Mouse (Mus musculus) heart, adult 2 months (tissue): Measurements from ENCODE around the gene Rxrg. TPM values are rescaled to one million over a fixed set of nuclear protein-coding genes. Genes with fewer than 3 reads are reported as not detected.

Experiments used
- DNase-seq, 2 experiments: peaks; one replicate each; pipeline ENCODE4 v3.0.0; 2021
- H3K27ac ChIP-seq: fragments of 200-600 bp; 2 replicates; pipeline ENCODE4 v1.8.1; 2022
- H3K27me3 ChIP-seq: fragments of 200-500 bp; 2 replicates; pipeline ENCODE4 v1.6.1; 2012; ENCODE audit warnings: mild to moderate bottlenecking, low read length, inconsistent platforms, mixed read lengths; ENCODE audit not compliant: control insufficient read depth, insufficient read depth
- H3K36me3 ChIP-seq: fragments of 200-500 bp; 2 replicates; pipeline ENCODE4 v1.6.1; 2012; ENCODE audit warnings: low read length, inconsistent platforms; ENCODE audit not compliant: control insufficient read depth, insufficient read depth
- H3K4me1 ChIP-seq: fragments of 200-500 bp; 2 replicates; pipeline ENCODE4 v1.6.1; 2011; ENCODE audit warnings: low read length; ENCODE audit not compliant: control insufficient read depth, insufficient read depth
- H3K4me3 ChIP-seq: fragments of 200-600 bp; 2 replicates; pipeline ENCODE4 v1.8.1; 2022
- H3K79me2 ChIP-seq: fragments of 200-500 bp; replicated peaks from 2 replicates; pipeline ENCODE4 v1.6.1; 2012; ENCODE audit warnings: mild to moderate bottlenecking, inconsistent platforms, low read length, moderate library complexity, mixed read lengths; ENCODE audit not compliant: control insufficient read depth, insufficient read depth
- H3K9ac ChIP-seq: fragments of 200-500 bp; 2 replicates; pipeline ENCODE4 v1.6.1; 2012; ENCODE audit warnings: low read depth, mild to moderate bottlenecking, control low read depth, inconsistent platforms, low read length, mixed read lengths
- CTCF ChIP-seq: fragments of 200-600 bp; IDR thresholded peaks from 2 replicates; pipeline ENCODE4 v1.8.1; 2022; ENCODE audit warnings: antibody characterized with exemption, mild to moderate bottlenecking, moderate library complexity
- EP300 ChIP-seq: fragments of 200-500 bp; IDR thresholded peaks from 2 replicates; pipeline ENCODE4 v1.6.1; 2011; ENCODE audit warnings: low read depth, low read length, control low read depth; ENCODE audit not compliant: insufficient read depth
- POLR2A ChIP-seq: fragments of 200-500 bp; IDR thresholded peaks from 2 replicates; pipeline ENCODE4 v1.6.1; 2011; ENCODE audit warnings: mild to moderate bottlenecking, low read depth, low read length, control low read depth; ENCODE audit not compliant: insufficient read depth
- WGBS: fragments of 180-500 bp; shearing (Covaris S2); methylation state at CpG from one replicate; pipeline ENCODE4 v1.1.7; 2018; 5-methylcytosine and 5-hydroxymethylcytosine counted together
- intact Hi-C: fragments of 180-260 bp; cut with DNase I; formaldehyde crosslinking; loops from one replicate; pipeline ENCODE4 v1.15.1; 2025
- polyA plus RNA-seq: library from polyadenylated mRNA; depleted of rRNA; stranded (reverse); fragments of >200 nt; gene quantifications from 2 replicates; pipeline ENCODE4 v1.2.3, GENCODE M21; 2012
- total RNA-seq, 2 experiments: library from RNA; stranded (reverse); gene quantifications; 2 replicates each; pipeline ENCODE4 v1.2.3; 2021

Gene Rxrg
- total and polyA plus RNA-seq, 3 experiments, result 64.2 to 81.3 (median 67.0) TPM

- WGBS, result 87% methylated on average over 14 of the region's 14 CpGs
- Histone ChIP-seq H3K27ac (no peak overlapping the region; the same call in 1 of the 2 replicates), H3K4me1 (no peaks in the 10 kb centered on the region), H3K79me2 (no peaks in the 10 kb centered on the region), H3K9ac (no peak overlapping the region), H3K36me3 (no peaks in the 10 kb centered on the region), H3K4me3 (no peak overlapping the region), H3K27me3 (no peaks in the 10 kb centered on the region)
- DNase-seq, result no peak
- intact Hi-C loops, result no loop called here
- TF ChIP-seq CTCF (no peak), EP300 (no peak), POLR2A (no peak)
These were observed 18.9 kb downstream of the Rxrg start for GRCm38 (mm10) chr1:167617131-167617530.

GRCm38 (mm10) chr1:167617995-167618489, 19.9 kb downstream of the Rxrg start:
- Histone ChIP-seq H3K27me3 (no peaks in the 10 kb centered on the region), H3K9ac (peak overlapping the region; percentile 74), H3K36me3 (no peaks in the 10 kb centered on the region), H3K4me1 (no peaks in the 10 kb centered on the region), H3K4me3 (peak overlapping the region; percentile 55), H3K79me2 (no peaks in the 10 kb centered on the region), H3K27ac (peak overlapping the region; percentile 82)
- WGBS, result 23% methylated on average over 18 of the region's 18 CpGs
- TF ChIP-seq CTCF, result peak; percentile 37
- TF ChIP-seq EP300, result 0 out of 2 replicates have a peak, but pooled peaks have one; percentile 27
- TF ChIP-seq POLR2A, result peak; percentile 68
- intact Hi-C loops, result no loop called here
- peak; percentile 63 to 82 for DNase-seq

- intact Hi-C loops, result loop anchor here (5.0 kb wide), 1 partner anchor 98 kb away; no protein-coding TSS in a partner anchor
- H3K4me1 ChIP-seq, result peaks cover 3% of the 10 kb centered on the region; the same call in 1 of the 2 replicates
- H3K79me2 ChIP-seq, result no peaks in the 10 kb centered on the region; the same call in 1 of the 2 replicates
- no peak overlapping the region for H3K4me3 ChIP-seq
- no peak for TF ChIP-seq POLR2A
- TF ChIP-seq CTCF, result no peak
- no peak for TF ChIP-seq EP300
- peak in 1 of 2 experiments; percentile 20 for DNase-seq
- no peaks in the 10 kb centered on the region for H3K36me3 ChIP-seq
- H3K27me3 ChIP-seq, result no peaks in the 10 kb centered on the region
- 53% methylated on average over 15 of the region's 15 CpGs for WGBS
- H3K9ac ChIP-seq, result no peak overlapping the region
- H3K27ac ChIP-seq, result no peak overlapping the region
These were observed 22.1 kb downstream of the Rxrg start for GRCm38 (mm10) chr1:167620206-167620795.

- no peaks in the 10 kb centered on the region; the same call in 1 of the 2 replicates for H3K79me2 ChIP-seq
- H3K27me3 ChIP-seq, result no peaks in the 10 kb centered on the region
- no peak overlapping the region for H3K4me3 ChIP-seq
- TF ChIP-seq POLR2A (no peak), EP300 (no peak), CTCF (no peak)
- H3K27ac ChIP-seq, result no peak overlapping the region
- DNase-seq, result no peak
- H3K4me1 ChIP-seq, result peaks cover 3% of the 10 kb centered on the region; the same call in 1 of the 2 replicates
- 54% methylated on average over 3 of the region's 3 CpGs for WGBS
- no peaks in the 10 kb centered on the region for H3K36me3 ChIP-seq
- intact Hi-C loops, result no loop called here
- H3K9ac ChIP-seq, result no peak overlapping the region
These were observed 26.9 kb downstream of the Rxrg start for GRCm38 (mm10) chr1:167625098-167625497.

GRCm38 (mm10) chr1:167631765-167632164, 33.6 kb downstream of the Rxrg start:
- H3K4me1 ChIP-seq, result no peaks in the 10 kb centered on the region
- WGBS, result 61% methylated on average over 6 of the region's 6 CpGs
- no peaks in the 10 kb centered on the region for H3K27me3 ChIP-seq

GRCm38 (mm10) chr1:167635702-167636101, 37.5 kb downstream of the Rxrg start:
- Histone ChIP-seq H3K4me3 (no peak overlapping the region), H3K27ac (no peak overlapping the region), H3K79me2 (no peaks in the 10 kb centered on the region), H3K36me3 (no peaks in the 10 kb centered on the region), H3K9ac (no peak overlapping the region), H3K4me1 (no peaks in the 10 kb centered on the region), H3K27me3 (no peaks in the 10 kb centered on the region)
- no peak for TF ChIP-seq POLR2A
- TF ChIP-seq EP300, result no peak
- no peak for TF ChIP-seq CTCF
- intact Hi-C loops, result no loop called here
- 61% methylated on average over 12 of the region's 12 CpGs for WGBS
- DNase-seq, result no peak

More at GRCm38 (mm10) chr1:167631765-167632164, 33.6 kb downstream of the Rxrg start:
- intact Hi-C loops, result no loop called here
- no peaks in the 10 kb centered on the region for H3K79me2 ChIP-seq
- H3K27ac ChIP-seq, result no peak overlapping the region
- H3K36me3 ChIP-seq, result no peaks in the 10 kb centered on the region
- no peak for DNase-seq
- H3K4me3 ChIP-seq, result no peak overlapping the region
- TF ChIP-seq POLR2A (no peak), EP300 (no peak), CTCF (no peak)
- H3K9ac ChIP-seq, result no peak overlapping the region
